Mouse (Mus musculus) CH12.LX (cell line): ENCODE results near the gene Tha1.

Experiments
- CTCF ChIP-seq, 2 experiments: IDR thresholded peaks in 1 of 2; conservative IDR thresholded peaks in 1 of 2; 2 replicates each; pipeline ENCODE4 v1.5.1; 2011 to 2012; ENCODE audit warnings: low read depth in 2 of 2, low read length in 2 of 2, improper control_type of control experiment in 1 of 2, inconsistent platforms in 1 of 2, mild to moderate bottlenecking in 1 of 2, moderate library complexity in 1 of 2
- JUND ChIP-seq: conservative IDR thresholded peaks from 2 replicates; pipeline ENCODE4 v1.6.1; 2011; ENCODE audit warnings: low read depth, low read length, improper control_type of control experiment
- NRF1 ChIP-seq: IDR thresholded peaks from 2 replicates; pipeline ENCODE4 v1.6.1; 2014; ENCODE audit warnings: low read depth, mild to moderate bottlenecking, inconsistent platforms, low read length, improper control_type of control experiment, moderate library complexity
- ZKSCAN1 ChIP-seq: IDR thresholded peaks from 2 replicates; pipeline ENCODE4 v1.6.1; 2012; ENCODE audit warnings: low read depth, inconsistent platforms, low read length, improper control_type of control experiment, borderline replicate concordance

DNA sequence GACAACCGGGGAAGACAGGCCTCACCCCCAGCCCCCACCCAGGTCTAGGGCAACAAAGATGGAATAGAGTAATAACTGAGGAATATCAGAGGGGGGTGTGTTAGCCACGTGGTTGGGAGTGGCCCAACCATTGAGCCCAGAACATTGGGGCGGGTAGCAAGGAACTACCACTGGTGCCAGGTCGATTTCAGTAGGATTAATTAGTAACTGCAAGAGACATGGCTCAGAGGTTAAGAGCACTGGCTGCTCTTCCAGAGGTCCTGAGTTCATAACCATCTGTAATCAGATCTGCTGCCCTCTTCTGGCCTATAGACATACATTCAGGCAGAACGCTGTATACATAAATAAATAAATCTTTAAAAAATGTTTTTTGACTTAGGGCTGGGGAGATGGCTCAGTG lies 26.6 kb downstream of the Tha1 start:
- TF ChIP-seq JUND (no peak), NRF1 (no peak), ZKSCAN1 (no peak), CTCF (conservative IDR thresholded peaks at IDR 0.05 in 1 of 2, IDR thresholded peaks at IDR 0.05 in 1 of 2; ENCODE audit: low read depth in 2 of 2, low read length in 2 of 2) (peak; percentile 26 to 63; a peak in 3 of 4 replicates)
